Mouse (Mus musculus) liver, postnatal 0 days (tissue): ENCODE results near the gene Gm17662.

Source experiments
- CTCF ChIP-seq: sonication (generic); IDR thresholded peaks from 2 replicates; pipeline ENCODE4 v1.5.1; 2016; ENCODE audit warnings: antibody characterized with exemption, low read depth
- EP300 ChIP-seq: IDR thresholded peaks from 2 replicates; pipeline ENCODE4 v1.6.1; 2016; ENCODE audit warnings: antibody characterized with exemption, low read depth, mild to moderate bottlenecking

GRCm38 (mm10) chr4:104891708-104892107, 34.6 kb downstream of the Gm17662 start:
- TF ChIP-seq EP300 (no peak), CTCF (no peak)
